Mouse (Mus musculus): Measurements from ENCODE around the gene Slc39a5. TPM values are rescaled to one million over a fixed set of nuclear protein-coding genes. Genes with fewer than 3 reads are reported as not detected.

Gene Slc39a5
- polyA plus RNA-seq (2021), result 0.12 TPM

DNA sequence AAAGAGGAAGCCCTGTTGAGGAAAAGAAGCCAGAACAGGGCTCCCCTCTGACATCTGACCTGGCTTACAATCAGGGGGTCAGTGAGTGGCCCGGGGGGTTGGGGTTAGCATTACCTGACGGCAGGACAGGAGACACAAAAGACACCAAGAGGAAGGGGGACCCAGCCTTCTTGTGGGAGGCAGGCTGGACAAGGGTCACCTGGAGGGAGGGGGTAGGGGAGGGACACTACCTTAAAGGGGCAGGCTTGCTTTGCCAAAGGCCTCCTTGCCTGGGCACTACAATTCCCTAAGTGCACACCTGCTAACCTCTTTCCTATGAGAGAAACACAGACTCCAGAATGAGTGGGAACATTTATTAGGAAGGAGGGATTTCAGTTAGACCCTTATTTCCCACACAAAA is at the start of gene Slc39a5:
Gene Slc39a5 (minus strand): TSS at position 174 of the 400 bp plus-strand sequence.
- no peak for DNase-seq (ENCODE audit: low read depth, low spot score)
- no peak for ATAC-seq
- ChIA-PET POLR2A (interaction anchor here (1.9 kb wide), 1 partner anchor 8 kb away, joined by 5 read pairs; no protein-coding TSS in a partner anchor), CTCF (interaction anchor here (1.3 kb wide), 1 partner anchor 18 kb away, joined by 3 read pairs; no protein-coding TSS in a partner anchor)
- TF ChIP-seq CTCF (IDR thresholded peaks at IDR 0.05), result no peak
- in situ Hi-C loops (cut with MboI; ENCODE audit: low pct_unique_long_range_greater_than_20kb), result no loop called here
- no peaks in the 10 kb centered on the region for H3K27me3 ChIP-seq

DNA sequence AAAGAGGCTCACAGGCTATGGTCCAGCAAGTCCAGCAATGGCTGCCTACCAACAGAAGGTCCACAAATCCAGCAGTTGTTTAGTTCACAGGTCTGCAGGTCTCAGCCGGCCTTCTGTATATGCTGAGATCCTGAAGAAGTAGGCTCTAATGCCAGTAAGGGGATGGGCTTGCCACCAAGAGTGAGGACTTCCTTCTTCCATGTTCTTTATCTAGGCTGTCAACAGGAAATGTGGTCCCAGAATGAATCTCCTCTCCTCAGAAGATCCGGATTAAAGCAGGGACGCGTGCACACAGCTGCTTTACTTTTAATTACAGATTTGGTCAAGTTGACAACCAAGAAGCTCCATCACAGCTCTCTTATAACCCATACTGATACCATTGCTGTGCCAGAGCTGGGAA is 44.4 kb upstream of the Slc39a5 start:
- ChIA-PET CTCF (no interaction called here), POLR2A (interaction anchor here (0.6 kb wide), 1 partner anchor 11 kb away, joined by 3 read pairs; no protein-coding TSS in a partner anchor)
- DNase-seq (ENCODE audit: low read depth, low spot score) (no peak), ATAC-seq (no peak)
- no peaks in the 10 kb centered on the region for H3K27me3 ChIP-seq
- no peak for TF ChIP-seq CTCF (IDR thresholded peaks at IDR 0.05)
- in situ Hi-C loops (cut with MboI; ENCODE audit: low pct_unique_long_range_greater_than_20kb), result loop anchor here (10.0 kb wide), 1 partner anchor 231 kb away; the partner anchor contains the start of gene Spryd4

DNA sequence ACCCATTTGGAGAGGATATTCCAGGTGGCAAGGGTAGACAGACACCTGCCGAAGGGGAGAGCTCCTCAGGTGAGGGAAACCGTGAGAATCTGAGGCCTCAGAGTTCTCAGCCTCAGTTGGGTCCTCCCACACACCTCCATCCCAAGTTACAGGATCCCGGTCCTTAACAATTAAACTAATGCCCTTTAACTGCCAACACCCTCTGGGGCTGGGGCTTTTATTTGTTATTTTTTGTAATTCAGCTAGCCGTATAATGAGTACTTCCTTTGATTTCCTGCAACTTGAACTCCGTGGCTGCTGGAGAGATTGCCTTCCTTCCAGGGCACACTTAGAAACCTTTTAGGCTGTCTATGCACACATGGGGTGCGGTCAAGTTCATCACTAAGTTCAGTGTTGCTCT is 43.3 kb upstream of the Slc39a5 start:
- in situ Hi-C loops (cut with MboI; ENCODE audit: low pct_unique_long_range_greater_than_20kb), result loop anchor here (10.0 kb wide), 1 partner anchor 230 kb away; the partner anchor contains the start of gene Spryd4
- no peak for TF ChIP-seq CTCF (IDR thresholded peaks at IDR 0.05)
- ATAC-seq (no peak), DNase-seq (ENCODE audit: low read depth, low spot score) (no peak)
- no peaks in the 10 kb centered on the region for H3K27me3 ChIP-seq
- POLR2A ChIA-PET, result no interaction called here
- CTCF ChIA-PET, result no interaction called here

DNA sequence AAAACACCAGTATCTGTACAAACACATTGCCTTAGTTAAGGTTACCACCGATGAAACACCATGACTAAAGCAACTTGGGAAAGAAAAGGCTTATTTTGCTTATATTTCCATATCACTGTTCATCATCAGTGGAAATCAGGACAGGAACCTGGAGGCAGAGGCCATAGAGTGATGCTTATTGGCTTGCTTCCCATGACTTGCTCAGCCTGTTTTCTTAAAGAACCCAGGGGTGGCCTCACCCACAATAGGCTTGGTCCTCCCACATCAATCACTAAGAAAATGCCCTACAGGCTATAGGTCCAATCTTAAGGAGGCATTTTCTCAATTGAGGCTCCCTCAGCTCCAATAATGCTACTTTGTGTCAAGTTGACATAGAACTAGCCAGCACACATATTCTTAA is 41.7 kb upstream of the Slc39a5 start:
- no peak for TF ChIP-seq CTCF (IDR thresholded peaks at IDR 0.05)
- ChIA-PET POLR2A (interaction anchor here (0.6 kb wide), 1 partner anchor 58 kb away, joined by 4 read pairs; no protein-coding TSS in a partner anchor), CTCF (no interaction called here)
- ATAC-seq (no peak), DNase-seq (ENCODE audit: low read depth, low spot score) (no peak)
- H3K27me3 ChIP-seq, result no peaks in the 10 kb centered on the region
- in situ Hi-C loops (cut with MboI; ENCODE audit: low pct_unique_long_range_greater_than_20kb), result loop anchor here (10.0 kb wide), 1 partner anchor 228 kb away; the partner anchor contains the start of gene Spryd4

DNA sequence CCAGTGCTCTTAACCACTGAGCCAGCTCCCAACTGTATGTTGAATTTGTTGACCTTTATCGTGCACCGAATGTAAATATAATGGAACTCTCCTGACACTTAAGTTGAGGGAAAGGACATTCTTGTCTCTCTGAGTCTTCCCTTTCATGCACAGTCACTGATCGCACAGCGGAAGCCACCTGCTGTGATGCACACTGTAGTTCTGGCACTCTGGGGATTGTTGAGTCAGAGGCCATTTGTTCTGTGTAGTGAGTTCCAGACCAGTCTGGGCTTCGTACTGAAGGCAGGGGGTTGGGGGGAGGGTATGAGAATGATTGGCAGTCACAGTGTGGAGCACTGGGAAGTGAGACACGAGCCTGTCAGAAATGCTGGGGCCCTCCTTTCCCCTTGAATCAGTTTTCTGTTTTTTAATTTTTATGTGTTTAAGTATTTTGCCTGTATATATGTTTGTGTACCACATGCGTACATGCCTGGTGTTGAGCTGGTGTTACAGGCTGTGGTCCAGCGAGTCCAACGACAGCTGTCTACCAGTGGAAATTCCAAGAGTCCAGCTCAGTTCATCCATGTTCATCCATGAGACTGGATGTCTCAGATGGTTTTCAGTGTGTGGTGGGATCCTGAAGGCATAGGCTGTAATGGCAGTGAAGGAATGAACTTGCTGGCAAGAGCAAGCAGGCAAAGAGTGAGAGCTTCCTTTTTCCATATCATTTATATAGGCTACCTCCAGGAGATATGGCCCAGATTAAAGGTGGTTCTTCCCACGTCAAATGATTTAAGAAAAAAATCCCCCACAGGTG is 40.5 kb upstream of the Slc39a5 start:
- ATAC-seq, result no peak
- CTCF ChIA-PET, result interaction anchor here (1.0 to 2.2 kb wide), 3 partner anchors 10 to 65 kb away, joined by 3 to 13 read pairs (median 10); partner anchors contain the start of genes Ankrd52, Nabp2 and Rnf41
- H3K27me3 ChIP-seq, result no peaks in the 10 kb centered on the region
- no peak for DNase-seq (ENCODE audit: low read depth, low spot score)
- in situ Hi-C loops (cut with MboI; ENCODE audit: low pct_unique_long_range_greater_than_20kb), result loop anchor here (10.0 kb wide), 1 partner anchor 227 kb away; the partner anchor contains the start of gene Spryd4
- no peak for TF ChIP-seq CTCF (IDR thresholded peaks at IDR 0.05)
- POLR2A ChIA-PET, result no interaction called here

DNA sequence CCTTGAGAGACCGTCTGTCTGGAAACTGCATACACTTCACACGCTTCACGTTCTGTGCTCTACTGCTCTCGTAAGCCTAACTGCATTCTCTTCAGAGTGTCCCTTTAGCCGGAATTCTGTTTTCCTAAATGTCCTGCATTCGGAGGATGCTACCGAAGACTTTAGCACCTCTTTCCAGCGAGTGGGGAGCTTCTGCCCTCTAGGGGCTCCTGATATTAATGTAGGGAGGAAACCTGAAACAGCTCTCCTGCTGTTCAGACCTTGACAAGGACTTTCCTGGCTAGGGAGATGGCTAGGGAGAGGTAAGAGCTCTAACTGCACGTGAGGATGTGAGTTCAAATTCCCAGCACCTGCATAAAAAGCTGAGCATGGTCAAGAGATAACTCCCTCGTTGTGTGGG is 39.4 kb upstream of the Slc39a5 start:
- in situ Hi-C loops (cut with MboI; ENCODE audit: low pct_unique_long_range_greater_than_20kb), result loop anchor here (10.0 kb wide), 1 partner anchor 226 kb away; the partner anchor contains the start of gene Spryd4
- ATAC-seq (no peak), DNase-seq (ENCODE audit: low read depth, low spot score) (no peak)
- H3K27me3 ChIP-seq, result no peaks in the 10 kb centered on the region
- CTCF ChIA-PET, result interaction anchor here (0.7 to 2.2 kb wide), 5 partner anchors 9 to 64 kb away, joined by 3 to 13 read pairs (median 7); partner anchors contain the start of genes Ankrd52, Nabp2 and Rnf41
- POLR2A ChIA-PET, result interaction anchor here (0.6 to 1.7 kb wide), 3 partner anchors 9 to 73 kb away, joined by 3 to 4 read pairs (median 3); no protein-coding TSS in a partner anchor
- no peak for TF ChIP-seq CTCF (IDR thresholded peaks at IDR 0.05)

DNA sequence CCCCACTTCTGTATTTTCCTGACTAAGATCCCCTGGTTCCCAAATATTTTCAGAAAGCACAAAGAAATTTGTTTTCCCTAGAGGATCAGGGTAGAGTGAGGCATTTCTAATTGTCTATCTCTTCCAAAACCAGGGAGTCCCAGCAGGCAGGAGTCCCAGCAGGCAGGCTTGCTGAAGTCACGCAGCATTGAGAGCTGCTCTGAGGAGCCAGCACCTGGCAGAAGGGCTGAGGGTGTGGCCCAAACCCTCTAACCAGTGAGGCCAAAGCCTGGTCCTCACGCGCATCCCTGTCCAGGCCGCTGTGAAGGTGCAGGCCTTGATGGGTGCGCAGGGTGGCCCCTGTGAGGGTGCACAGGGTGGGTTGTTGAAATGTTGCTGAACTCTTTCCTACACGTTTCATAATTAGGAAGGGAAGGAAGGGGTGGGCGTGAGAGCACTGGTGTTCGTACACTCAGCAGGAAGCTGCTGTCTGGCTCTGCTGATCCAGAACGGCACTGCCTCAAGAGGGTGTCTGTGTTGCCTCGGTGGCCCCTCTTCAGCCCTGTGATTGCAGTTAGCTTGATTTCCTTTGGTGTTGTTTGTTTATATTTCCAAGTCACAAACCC is 37.7 kb upstream of the Slc39a5 start:
- ChIA-PET POLR2A (interaction anchor here (0.6 to 1.7 kb wide), 2 partner anchors 71 to 592 kb away, joined by 3 read pairs; no protein-coding TSS in a partner anchor), CTCF (interaction anchor here (1.6 to 2.2 kb wide), 2 partner anchors 12 to 28 kb away, joined by 4 to 10 read pairs; partner anchors contain the start of genes Nabp2 and Rnf41)
- in situ Hi-C loops (cut with MboI; ENCODE audit: low pct_unique_long_range_greater_than_20kb), result no loop called here
- ATAC-seq, result no peak
- no peak for DNase-seq (ENCODE audit: low read depth, low spot score)
- TF ChIP-seq CTCF (IDR thresholded peaks at IDR 0.05), result no peak
- no peaks in the 10 kb centered on the region for H3K27me3 ChIP-seq

DNA sequence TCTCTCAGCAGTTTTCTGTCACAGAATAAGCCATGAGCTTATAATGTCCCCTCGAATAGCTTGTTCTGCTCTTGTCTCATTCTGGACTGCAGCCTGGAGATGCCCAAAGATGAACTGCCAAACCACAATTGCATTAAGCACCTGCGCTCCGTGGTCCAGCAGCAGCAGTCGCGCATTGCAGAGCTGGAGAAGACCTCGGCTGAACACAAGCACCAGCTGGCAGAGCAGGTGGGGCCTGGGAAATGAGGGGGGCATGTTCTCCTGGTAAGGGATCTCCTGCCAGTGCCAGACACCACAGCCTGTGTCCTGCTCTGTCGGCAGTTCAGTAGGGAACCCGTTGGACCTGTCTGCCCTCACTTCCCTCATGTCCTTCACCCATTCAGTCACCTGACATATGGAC is 35.3 kb upstream of the Slc39a5 start:
- TF ChIP-seq CTCF (IDR thresholded peaks at IDR 0.05), result no peak
- POLR2A ChIA-PET, result interaction anchor here (0.7 kb wide), 1 partner anchor 216 kb away, joined by 3 read pairs; no protein-coding TSS in a partner anchor
- in situ Hi-C loops (cut with MboI; ENCODE audit: low pct_unique_long_range_greater_than_20kb), result no loop called here
- DNase-seq (ENCODE audit: low read depth, low spot score) (no peak), ATAC-seq (no peak)
- CTCF ChIA-PET, result no interaction called here
- H3K27me3 ChIP-seq, result no peaks in the 10 kb centered on the region

DNA sequence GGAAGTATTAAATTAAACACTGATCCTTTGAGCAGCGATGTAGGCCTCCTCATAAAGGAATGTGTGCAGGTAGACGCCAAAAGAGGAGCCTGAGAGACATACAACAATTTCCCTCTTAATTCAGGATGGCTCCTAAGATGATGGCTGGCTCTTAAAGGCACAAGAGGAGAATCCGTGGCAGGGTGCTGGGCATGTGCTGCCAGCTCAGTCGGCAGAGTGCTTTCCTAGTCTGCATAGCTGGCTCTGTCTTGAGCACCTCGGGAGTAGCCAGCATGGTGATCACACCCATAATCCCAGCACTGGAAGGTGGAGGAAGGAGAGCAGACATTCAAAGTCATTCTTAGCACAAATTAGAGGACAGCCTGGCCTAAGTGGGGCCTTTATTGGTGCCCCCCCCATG is 34.8 kb upstream of the Slc39a5 start:
- no peak for TF ChIP-seq CTCF (IDR thresholded peaks at IDR 0.05)
- ATAC-seq (no peak), DNase-seq (ENCODE audit: low read depth, low spot score) (no peak)
- in situ Hi-C loops (cut with MboI; ENCODE audit: low pct_unique_long_range_greater_than_20kb), result no loop called here
- POLR2A ChIA-PET, result interaction anchor here (0.7 kb wide), 1 partner anchor 215 kb away, joined by 3 read pairs; no protein-coding TSS in a partner anchor
- H3K27me3 ChIP-seq, result no peaks in the 10 kb centered on the region
- CTCF ChIA-PET, result no interaction called here

DNA sequence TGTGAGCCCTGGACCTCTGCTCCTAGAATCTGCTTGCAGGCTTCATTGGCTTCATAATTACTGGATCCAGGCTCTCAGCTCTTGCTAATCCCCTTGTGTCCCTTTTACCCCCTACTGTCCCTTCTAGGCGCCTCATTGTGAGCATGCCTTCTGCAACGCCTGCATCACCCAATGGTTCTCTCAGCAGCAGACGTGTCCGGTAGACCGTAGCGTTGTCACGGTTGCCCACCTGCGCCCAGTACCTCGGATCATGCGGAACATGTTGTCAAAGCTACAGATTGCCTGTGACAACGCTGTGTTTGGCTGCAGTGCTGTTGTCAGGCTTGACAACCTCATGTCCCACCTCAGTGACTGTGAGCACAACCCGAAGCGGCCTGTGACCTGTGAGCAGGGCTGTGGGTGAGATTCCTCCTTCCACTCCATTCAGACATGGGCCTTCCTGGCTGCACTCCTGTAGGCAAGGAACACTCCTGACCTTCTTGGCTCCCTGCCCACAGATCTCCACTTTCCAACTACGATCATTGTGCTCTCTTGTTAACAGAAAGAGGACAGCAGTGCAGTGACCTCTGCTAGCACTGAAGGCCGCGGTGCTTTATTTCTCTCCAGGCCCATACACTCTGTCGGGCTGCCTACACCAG is 34.3 kb upstream of the Slc39a5 start:
- ATAC-seq (peak; percentile 55), DNase-seq (ENCODE audit: low read depth, low spot score) (no peak)
- TF ChIP-seq CTCF (IDR thresholded peaks at IDR 0.05), result no peak
- in situ Hi-C loops (cut with MboI; ENCODE audit: low pct_unique_long_range_greater_than_20kb), result no loop called here
- POLR2A ChIA-PET, result no interaction called here
- H3K27me3 ChIP-seq, result no peaks in the 10 kb centered on the region
- CTCF ChIA-PET, result no interaction called here

Data from Patski (cell line).